Mouse (Mus musculus) G1E (cell line): ENCODE measurements around the gene Krt1. TPM values are rescaled to one million over a fixed set of nuclear protein-coding genes. Genes with fewer than 3 reads are reported as not detected.

Experiments used
- ATAC-seq: 2 replicates; pipeline ENCODE4 v1.8.0; 2016; ENCODE audit warnings: mild to moderate bottlenecking; ENCODE audit not compliant: insufficient number of reproducible peaks, poor library complexity, low FRiP score, severe bottlenecking; ENCODE audit errors: extremely low read depth
- DNase-seq: peaks from one replicate; pipeline ENCODE4 v3.0.0; 2012; ENCODE audit warnings: low spot score
- H3K27me3 ChIP-seq: 2 replicates; pipeline ENCODE4 v1.6.1; 2012; ENCODE audit warnings: mild to moderate bottlenecking, low read length, inconsistent platforms; ENCODE audit not compliant: insufficient read depth
- H3K36me3 ChIP-seq: replicated peaks from 2 replicates; pipeline ENCODE3; 2012; ENCODE audit warnings: mild to moderate bottlenecking, inconsistent platforms
- H3K4me1 ChIP-seq: 2 replicates; pipeline ENCODE4 v1.6.1; 2012; ENCODE audit warnings: low read depth, low read length, inconsistent platforms, mixed read lengths; ENCODE audit not compliant: insufficient read depth
- H3K4me3 ChIP-seq: 2 replicates; pipeline ENCODE4 v1.5.1; 2012; ENCODE audit warnings: low read depth, mild to moderate bottlenecking, inconsistent platforms, low read length, moderate library complexity, mixed read lengths
- H3K9me3 ChIP-seq: replicated peaks from 2 replicates; pipeline ENCODE4 v1.6.1; 2012; ENCODE audit warnings: inconsistent platforms
- CTCF ChIP-seq: IDR thresholded peaks from 2 replicates; pipeline ENCODE4 v1.5.1; 2012; ENCODE audit warnings: low read depth, low read length, inconsistent platforms, mixed read lengths
- GATA1 ChIP-seq: IDR thresholded peaks from 2 replicates; pipeline ENCODE4 v1.6.1; 2012; ENCODE audit warnings: borderline replicate concordance, low read length, inconsistent platforms, mixed read lengths
- GATA2 ChIP-seq: IDR thresholded peaks from 2 replicates; pipeline ENCODE4 v1.6.1; 2012; ENCODE audit warnings: low read depth, low read length, inconsistent platforms, borderline replicate concordance
- POLR2AphosphoS5 ChIP-seq: IDR thresholded peaks from 2 replicates; pipeline ENCODE4 v1.6.1; 2012; ENCODE audit warnings: low read depth, low read length, inconsistent platforms; ENCODE audit not compliant: insufficient replicate concordance
- TAL1 ChIP-seq: conservative IDR thresholded peaks from 2 replicates; pipeline ENCODE4 v1.6.1; 2012; ENCODE audit warnings: low read depth, low read length, inconsistent platforms, mixed read lengths
- polyA plus RNA-seq: library from polyadenylated mRNA; stranded (reverse); fragments of >175 nt; gene quantifications from 2 replicates; pipeline ENCODE4 v1.2.3, GENCODE M21; 2012
- total RNA-seq, 2 experiments: library from RNA; stranded (forward) in 1 of 2; stranded (reverse) in 1 of 2; fragments of 200-1000 nt in 1 of 2; fragments of >200 nt in 1 of 2; fragmentation: Nextera tagmentation in 1 of 2; gene quantifications; 2 replicates each; pipeline ENCODE4 v1.2.3; 2014 to 2017

Krt1 gene
- total and polyA plus RNA-seq, 3 experiments = 0.11 TPM; not detected in 2

GRCm38 (mm10) chr15:101855732-101856131 lies 5.1 kb upstream of the Krt1 start:
- H3K9me3 ChIP-seq = peaks cover 22% of the 10 kb centered on the region
- DNase-seq (no peak), ATAC-seq (no peak)
- no peak for TF ChIP-seq TAL1
- no peak for TF ChIP-seq GATA2
- no peak for TF ChIP-seq CTCF
- TF ChIP-seq GATA1 = no peak
- TF ChIP-seq POLR2AphosphoS5 = no peak
- H3K27me3 ChIP-seq = no peaks in the 10 kb centered on the region
- no peaks in the 10 kb centered on the region for H3K4me1 ChIP-seq
- H3K4me3 ChIP-seq = no peak overlapping the region
- H3K36me3 ChIP-seq = no peaks in the 10 kb centered on the region

- H3K4me3 ChIP-seq = no peak overlapping the region
- no peak for DNase-seq
- H3K4me1 ChIP-seq = no peaks in the 10 kb centered on the region
- TF ChIP-seq GATA2 = no peak
- TF ChIP-seq GATA1 = no peak
- no peak for TF ChIP-seq TAL1
- TF ChIP-seq POLR2AphosphoS5 = no peak
- TF ChIP-seq CTCF = no peak
- H3K27me3 ChIP-seq = no peaks in the 10 kb centered on the region
- peaks cover 20% of the 10 kb centered on the region for H3K9me3 ChIP-seq
- no peak for ATAC-seq
- H3K36me3 ChIP-seq = no peaks in the 10 kb centered on the region
Measured at GRCm38 (mm10) chr15:101854294-101854693, 3.7 kb upstream of the Krt1 start.

GRCm38 (mm10) chr15:101852571-101852970 lies 2.0 kb upstream of the Krt1 start:
- DNase-seq (no peak), ATAC-seq (no peak)
- H3K4me1 ChIP-seq = no peaks in the 10 kb centered on the region
- H3K27me3 ChIP-seq = no peaks in the 10 kb centered on the region
- TF ChIP-seq GATA1 = no peak
- no peak for TF ChIP-seq GATA2
- no peak for TF ChIP-seq CTCF
- H3K9me3 ChIP-seq = peaks cover 18% of the 10 kb centered on the region
- no peak overlapping the region for H3K4me3 ChIP-seq
- no peaks in the 10 kb centered on the region for H3K36me3 ChIP-seq

GRCm38 (mm10) chr15:101845971-101846403 lies 4.6 kb downstream of the Krt1 start:
- no peak for DNase-seq
- TF ChIP-seq POLR2AphosphoS5 (no peak), CTCF (no peak), GATA1 (no peak), GATA2 (no peak), TAL1 (no peak)
- H3K4me3 ChIP-seq = no peak overlapping the region
- no peaks in the 10 kb centered on the region for H3K4me1 ChIP-seq
- peaks cover 19% of the 10 kb centered on the region for H3K9me3 ChIP-seq
- H3K36me3 ChIP-seq = no peaks in the 10 kb centered on the region
- no peak for ATAC-seq
- H3K27me3 ChIP-seq = no peaks in the 10 kb centered on the region

- TF ChIP-seq GATA1 (no peak), GATA2 (no peak), CTCF (no peak), TAL1 (no peak)
- H3K9me3 ChIP-seq = peaks cover 13% of the 10 kb centered on the region
- no peak overlapping the region for H3K4me3 ChIP-seq
- ATAC-seq (no peak), DNase-seq (no peak)
- no peaks in the 10 kb centered on the region for H3K36me3 ChIP-seq
- H3K27me3 ChIP-seq = no peaks in the 10 kb centered on the region
- H3K4me1 ChIP-seq = no peaks in the 10 kb centered on the region
Measured at GRCm38 (mm10) chr15:101843192-101843591, 7.4 kb downstream of the Krt1 start.

- Histone ChIP-seq H3K27me3 (no peaks in the 10 kb centered on the region), H3K9me3 (peaks cover 12% of the 10 kb centered on the region), H3K4me1 (no peaks in the 10 kb centered on the region), H3K36me3 (no peaks in the 10 kb centered on the region), H3K4me3 (no peak overlapping the region)
- ATAC-seq (no peak), DNase-seq (no peak)
- TF ChIP-seq GATA2 (no peak), TAL1 (no peak), CTCF (no peak), POLR2AphosphoS5 (no peak), GATA1 (no peak)
Measured at GRCm38 (mm10) chr15:101834784-101835328, 15.7 kb downstream of the Krt1 start.
